Mouse (Mus musculus) small intestine, adult 2 months (tissue): ENCODE results near the gene Cln6.

Experiments used
- CTCF ChIP-seq: fragments of 200-500 bp; IDR thresholded peaks from 2 replicates; pipeline ENCODE4 v1.5.1; 2012; ENCODE audit warnings: low read depth, mild to moderate bottlenecking, control low read depth, inconsistent platforms, low read length, moderate library complexity, mixed read lengths; ENCODE audit not compliant: insufficient replicate concordance, insufficient read length; ENCODE audit errors: extremely low read depth
- POLR2A ChIP-seq: fragments of 200-500 bp; IDR thresholded peaks from 2 replicates; pipeline ENCODE4 v1.6.1; 2012; ENCODE audit warnings: low read depth, mild to moderate bottlenecking, control low read depth, inconsistent platforms, low read length, moderate library complexity

DNA sequence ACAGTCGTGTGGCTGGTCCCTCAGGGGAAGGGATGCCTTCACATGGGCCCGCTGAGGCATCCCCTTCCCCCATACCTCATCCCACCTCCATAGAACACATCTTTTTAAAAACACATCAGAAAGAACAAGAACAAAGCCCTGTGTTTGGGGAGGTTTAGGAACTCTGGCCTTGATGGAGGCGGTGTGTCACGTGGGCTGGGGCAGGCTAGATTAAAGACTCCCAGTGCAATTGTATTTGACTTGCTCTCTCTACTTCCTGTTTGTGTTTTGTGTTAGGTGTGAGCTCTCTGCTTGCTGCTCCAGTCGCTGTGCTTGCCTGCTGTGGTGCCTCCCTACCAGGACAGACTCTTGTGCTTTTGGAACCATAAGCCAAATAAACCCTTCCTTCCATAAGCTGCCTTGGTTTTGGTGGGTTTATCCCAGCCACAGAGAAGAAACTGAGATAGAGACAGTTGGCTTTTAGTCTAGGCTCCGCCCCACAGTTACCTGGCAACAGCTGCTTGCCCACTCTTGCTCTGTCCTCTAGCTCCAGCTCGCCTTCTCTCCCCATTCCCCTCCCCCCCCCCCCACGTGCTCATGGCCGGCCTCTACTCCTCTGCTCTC is 12.7 kb upstream of the Cln6 start:
- no peak for TF ChIP-seq POLR2A
- TF ChIP-seq CTCF: no peak
